Mouse (Mus musculus) limb, embryonic 10.5 days (tissue): ENCODE measurements around the gene Pcp2. TPM values are rescaled to one million over a fixed set of nuclear protein-coding genes. Genes with fewer than 3 reads are reported as not detected.
"Not testable (repeated sequence)": the region's sequence is repeated elsewhere in the genome, so short reads cannot be mapped to it uniquely, and the experiment has no call there.

ENCODE experiments used
- DNase-seq: peaks from one replicate; pipeline ENCODE4 v3.0.0-alpha.2; 2017; ENCODE audit warnings: low spot score
- H3K27ac ChIP-seq: fragments of 300-500 bp; sonication (generic); 2 replicates; pipeline ENCODE4 v1.5.1; 2016; ENCODE audit warnings: mild to moderate bottlenecking
- H3K27me3 ChIP-seq: fragments of 300-500 bp; sonication (generic); 2 replicates; pipeline ENCODE4 v1.6.1; 2016; ENCODE audit warnings: low read depth, mild to moderate bottlenecking; ENCODE audit not compliant: poor library complexity, severe bottlenecking
- H3K36me3 ChIP-seq: fragments of 300-500 bp; sonication (generic); 2 replicates; pipeline ENCODE4 v1.6.1; 2016; ENCODE audit warnings: mild to moderate bottlenecking, moderate library complexity
- H3K4me1 ChIP-seq: fragments of 300-500 bp; sonication (generic); 2 replicates; pipeline ENCODE4 v1.6.1; 2016
- H3K4me3 ChIP-seq: fragments of 300-500 bp; sonication (generic); 2 replicates; pipeline ENCODE4 v1.5.1; 2016; ENCODE audit warnings: mild to moderate bottlenecking, moderate library complexity
- H3K9me3 ChIP-seq: fragments of 300-500 bp; sonication (generic); replicated peaks from 2 replicates; pipeline ENCODE4 v1.6.1; 2016; ENCODE audit warnings: mild to moderate bottlenecking
- WGBS: fragments of 180-500 bp; shearing (Covaris S2); methylation state at CpG from one replicate; pipeline ENCODE4 v1.1.7; 2016; 5-methylcytosine and 5-hydroxymethylcytosine counted together
- polyA plus RNA-seq: library from polyadenylated mRNA; unstranded; fragments of >200 nt; fragmentation: Nextera tagmentation; extraction: Ambion mirVana; gene quantifications from 2 replicates; pipeline ENCODE4 v1.2.1, GENCODE M21; 2016

Pcp2 gene
- polyA plus RNA-seq, 1 experiment from 2014 or later, result 1.0 TPM

GRCm38 (mm10) chr8:3606593-3606992, 18.8 kb downstream of the Pcp2 start:
- H3K4me1 ChIP-seq, result no peaks in the 10 kb centered on the region
- no peaks in the 10 kb centered on the region for H3K27me3 ChIP-seq
- 89% methylated on average over 16 of the region's 16 CpGs for WGBS
- DNase-seq, result no peak
- H3K4me3 ChIP-seq, result no peak overlapping the region
- H3K27ac ChIP-seq, result no peak overlapping the region
- H3K36me3 ChIP-seq, result peaks cover 71% of the 10 kb centered on the region
- no peaks in the 10 kb centered on the region for H3K9me3 ChIP-seq

- 81% methylated on average over 13 of the region's 13 CpGs for WGBS
- Histone ChIP-seq H3K4me3 (no peak overlapping the region), H3K27ac (no peak overlapping the region), H3K9me3 (no peaks in the 10 kb centered on the region), H3K27me3 (no peaks in the 10 kb centered on the region), H3K36me3 (peaks cover 43% of the 10 kb centered on the region), H3K4me1 (no peaks in the 10 kb centered on the region)
- no peak for DNase-seq
Observed at GRCm38 (mm10) chr8:3603439-3603838, 21.9 kb downstream of the Pcp2 start.

- DNase-seq, result no peak
- Histone ChIP-seq H3K36me3 (peaks cover 21% of the 10 kb centered on the region), H3K9me3 (no peaks in the 10 kb centered on the region), H3K4me3 (no peak overlapping the region), H3K27ac (no peak overlapping the region), H3K27me3 (no peaks in the 10 kb centered on the region), H3K4me1 (no peaks in the 10 kb centered on the region)
- 84% methylated on average over 6 of the region's 6 CpGs for WGBS
Observed at GRCm38 (mm10) chr8:3600401-3600800, 24.9 kb downstream of the Pcp2 start.

GRCm38 (mm10) chr8:3599219-3599618, 26.1 kb downstream of the Pcp2 start:
- DNase-seq, result no peak
- H3K4me3 ChIP-seq, result no peak overlapping the region
- 74% methylated on average over 1 of the region's 1 CpGs for WGBS
- no peaks in the 10 kb centered on the region for H3K27me3 ChIP-seq
- H3K4me1 ChIP-seq, result no peaks in the 10 kb centered on the region
- H3K36me3 ChIP-seq, result peaks cover 13% of the 10 kb centered on the region; the same call in 1 of the 2 replicates
- no peak overlapping the region for H3K27ac ChIP-seq
- H3K9me3 ChIP-seq, result no peaks in the 10 kb centered on the region

- no peaks in the 10 kb centered on the region for H3K4me1 ChIP-seq
- H3K4me3 ChIP-seq, result no peak overlapping the region
- no peak for DNase-seq
- peaks cover 8% of the 10 kb centered on the region; the same call in 1 of the 2 replicates for H3K36me3 ChIP-seq
- H3K9me3 ChIP-seq, result no peaks in the 10 kb centered on the region
- no peaks in the 10 kb centered on the region for H3K27me3 ChIP-seq
- H3K27ac ChIP-seq, result no peak overlapping the region
- 60% methylated on average over 3 of the region's 3 CpGs for WGBS
Observed at GRCm38 (mm10) chr8:3598054-3598453, 27.3 kb downstream of the Pcp2 start.

- no peak for DNase-seq
- no peak overlapping the region for H3K27ac ChIP-seq
- 0 out of 2 replicates have a peak, but pooled peaks cover 3% of the 10 kb centered on the region for H3K36me3 ChIP-seq
- no peak overlapping the region for H3K4me3 ChIP-seq
- H3K9me3 ChIP-seq, result no peaks in the 10 kb centered on the region
- no peaks in the 10 kb centered on the region for H3K27me3 ChIP-seq
- WGBS, result 88% methylated on average over 2 of the region's 2 CpGs
- no peaks in the 10 kb centered on the region for H3K4me1 ChIP-seq
Observed at GRCm38 (mm10) chr8:3594466-3594865, 30.9 kb downstream of the Pcp2 start.

GRCm38 (mm10) chr8:3593470-3593869, 31.9 kb downstream of the Pcp2 start:
- WGBS, result 74% methylated on average over 3 of the region's 3 CpGs
- DNase-seq, result no peak

GRCm38 (mm10) chr8:3588258-3588633, 37.1 kb downstream of the Pcp2 start:
- peaks cover 35% of the 10 kb centered on the region for H3K27me3 ChIP-seq
- H3K4me3 ChIP-seq, result peak overlapping the region; percentile 85
- peak; percentile 49 for DNase-seq
- no peaks in the 10 kb centered on the region for H3K36me3 ChIP-seq
- H3K4me1 ChIP-seq, result peaks cover 9% of the 10 kb centered on the region
- H3K9me3 ChIP-seq, result no peaks in the 10 kb centered on the region
- 4% methylated on average over 11 of the region's 11 CpGs for WGBS
- H3K27ac ChIP-seq, result peak overlapping the region; percentile 83

More at GRCm38 (mm10) chr8:3593470-3593869, 31.9 kb downstream of the Pcp2 start:
- no peak overlapping the region for H3K27ac ChIP-seq
- H3K9me3 ChIP-seq, result no peaks in the 10 kb centered on the region
- 0 out of 2 replicates have a peak, but pooled peaks cover 3% of the 10 kb centered on the region for H3K36me3 ChIP-seq
- H3K4me3 ChIP-seq, result no peak overlapping the region
- H3K27me3 ChIP-seq, result peaks cover 6% of the 10 kb centered on the region
- H3K4me1 ChIP-seq, result peaks cover 1% of the 10 kb centered on the region; the same call in 1 of the 2 replicates

- peak overlapping the region; percentile 85 for H3K4me3 ChIP-seq
- WGBS, result under 1% methylated on average over 77 of the region's 77 CpGs
- peaks cover 9% of the 10 kb centered on the region for H3K4me1 ChIP-seq
- DNase-seq, result peak; percentile 79
- H3K36me3 ChIP-seq, result no peaks in the 10 kb centered on the region
- peaks cover 35% of the 10 kb centered on the region for H3K27me3 ChIP-seq
- H3K27ac ChIP-seq, result peak overlapping the region; percentile 83
- no peaks in the 10 kb centered on the region for H3K9me3 ChIP-seq
Observed at GRCm38 (mm10) chr8:3587391-3588257, 37.7 kb downstream of the Pcp2 start.

GRCm38 (mm10) chr8:3586993-3587390, 38.4 kb downstream of the Pcp2 start, which contains the start of gene Camsap3:
Gene Camsap3, plus strand, starts transcription at chr8:3587293.
- WGBS, result 9% methylated on average over 7 of the region's 7 CpGs
- H3K9me3 ChIP-seq, result no peaks in the 10 kb centered on the region
- H3K27ac ChIP-seq, result peak within 1 kb of the TSS; percentile 83

GRCm38 (mm10) chr8:3586452-3586851, 38.9 kb downstream of the Pcp2 start:
- H3K36me3 ChIP-seq, result no peaks in the 10 kb centered on the region
- peaks cover 35% of the 10 kb centered on the region for H3K27me3 ChIP-seq
- H3K4me3 ChIP-seq, result no peak overlapping the region
- H3K4me1 ChIP-seq, result peaks cover 9% of the 10 kb centered on the region
- no peaks in the 10 kb centered on the region for H3K9me3 ChIP-seq
- no peak overlapping the region for H3K27ac ChIP-seq
- WGBS, result 92% methylated on average over 2 of the region's 2 CpGs
- DNase-seq, result no peak

More at GRCm38 (mm10) chr8:3586993-3587390, 38.4 kb downstream of the Pcp2 start, which contains the start of gene Camsap3:
- Histone ChIP-seq H3K27me3 (peaks cover 35% of the 10 kb centered on the region), H3K36me3 (no peaks in the 10 kb centered on the region), H3K4me1 (peaks cover 9% of the 10 kb centered on the region), H3K4me3 (peak within 1 kb of the TSS; percentile 85)
- DNase-seq, result no peak

GRCm38 (mm10) chr8:3581961-3582360, 43.4 kb downstream of the Pcp2 start:
- WGBS, result 91% methylated on average over 3 of the region's 3 CpGs

More at GRCm38 (mm10) chr8:3581961-3582360, 43.4 kb downstream of the Pcp2 start:
- H3K9me3 ChIP-seq, H3K36me3 ChIP-seq, H3K27ac ChIP-seq, DNase-seq, H3K4me3 ChIP-seq, H3K4me1 ChIP-seq: not testable (repeated sequence)
- peaks cover 14% of the 10 kb centered on the region for H3K27me3 ChIP-seq
